Mouse (Mus musculus): Measurements from ENCODE around the gene Ccdc127.

Gene Ccdc127

DNA sequence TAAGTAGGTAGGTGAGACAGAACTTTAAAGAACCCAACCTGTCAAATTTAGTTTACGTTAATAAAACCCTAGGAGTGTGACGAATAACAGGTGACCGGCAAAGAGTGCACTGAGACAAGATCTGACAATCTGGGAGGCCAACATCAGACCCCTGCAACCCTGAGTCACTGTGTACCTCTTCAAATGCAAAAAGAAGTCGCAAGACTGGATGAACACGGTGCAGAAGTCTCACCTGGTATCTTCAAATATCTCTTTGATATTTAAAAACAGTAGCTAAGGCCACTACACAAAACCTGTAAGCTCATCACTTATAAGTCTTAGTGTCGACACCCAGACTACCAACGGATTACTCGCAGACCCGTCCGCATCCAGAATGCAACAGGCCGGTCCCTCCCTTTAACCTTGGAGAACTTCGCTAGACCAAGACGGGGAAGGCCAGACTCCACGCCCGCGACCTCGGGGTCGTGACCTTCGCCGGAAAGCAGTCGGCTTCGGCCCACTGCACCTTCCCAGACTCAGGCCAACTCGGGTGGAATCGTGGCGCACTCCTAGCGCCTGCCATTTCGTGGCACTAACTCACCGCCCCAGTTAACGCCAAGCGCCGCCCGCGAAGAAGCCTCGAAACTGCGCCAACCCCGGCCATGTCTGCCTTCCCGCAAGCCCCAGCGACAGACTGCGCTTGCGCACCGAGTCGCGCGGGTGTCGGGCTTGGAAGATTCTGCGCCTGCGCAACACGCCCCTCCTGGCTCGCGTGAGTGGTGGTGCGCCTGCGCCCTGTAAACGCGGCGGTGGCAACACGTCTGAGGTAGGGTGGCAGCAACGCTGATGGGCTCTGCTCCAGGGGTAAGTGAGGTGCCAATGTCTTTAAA, at the start of gene Ccdc127, which contains the start of gene Sdha:
TSS of gene Ccdc127 (plus strand) at position 744 of the 869 bp plus-strand sequence.
TSS of gene Sdha (minus strand) at position 715 of the 869 bp plus-strand sequence.
- TF ChIP-seq NANOG (IDR thresholded peaks at IDR 0.05; ENCODE audit: borderline replicate concordance, low read length) (no peak), CTCF (conservative IDR thresholded peaks at IDR 0.05; ENCODE audit: low read length) (no peak), POU5F1 (IDR thresholded peaks at IDR 0.05; ENCODE audit: borderline replicate concordance, low read length) (no peak)
- peaks cover 35% of the 10 kb centered on the region for H3K36me3 ChIP-seq (ENCODE audit: insufficient read depth, low read length)
- peak within 1 kb of the TSS; percentile 89 for H3K4me3 ChIP-seq (replicated peaks; ENCODE audit: low read length)
- H3K4me1 ChIP-seq (replicated peaks; ENCODE audit: low read depth, low read length) = peaks cover 15% of the 10 kb centered on the region
- no peaks in the 10 kb centered on the region for H3K27me3 ChIP-seq (ENCODE audit: insufficient read depth, low read length)
- no peaks in the 10 kb centered on the region for H3K9me3 ChIP-seq (ENCODE audit: low read length)

GRCm38 (mm10) chr13:74300925-74301606, 49.0 kb upstream of the Ccdc127 start:
- H3K4me3 ChIP-seq (replicated peaks; ENCODE audit: low read length) = no peak overlapping the region
- H3K4me1 ChIP-seq (replicated peaks; ENCODE audit: low read depth, low read length) = peaks cover 6% of the 10 kb centered on the region
- peaks cover 40% of the 10 kb centered on the region for H3K36me3 ChIP-seq (ENCODE audit: insufficient read depth, low read length)
- H3K9me3 ChIP-seq (ENCODE audit: low read length) = no peaks in the 10 kb centered on the region
- H3K27me3 ChIP-seq (ENCODE audit: insufficient read depth, low read length) = no peaks in the 10 kb centered on the region
- TF ChIP-seq CTCF (conservative IDR thresholded peaks at IDR 0.05; ENCODE audit: low read length) = peak; percentile 82
- TF ChIP-seq POU5F1 (IDR thresholded peaks at IDR 0.05; ENCODE audit: borderline replicate concordance, low read length) = no peak
- TF ChIP-seq NANOG (IDR thresholded peaks at IDR 0.05; ENCODE audit: borderline replicate concordance, low read length) = no peak

DNA sequence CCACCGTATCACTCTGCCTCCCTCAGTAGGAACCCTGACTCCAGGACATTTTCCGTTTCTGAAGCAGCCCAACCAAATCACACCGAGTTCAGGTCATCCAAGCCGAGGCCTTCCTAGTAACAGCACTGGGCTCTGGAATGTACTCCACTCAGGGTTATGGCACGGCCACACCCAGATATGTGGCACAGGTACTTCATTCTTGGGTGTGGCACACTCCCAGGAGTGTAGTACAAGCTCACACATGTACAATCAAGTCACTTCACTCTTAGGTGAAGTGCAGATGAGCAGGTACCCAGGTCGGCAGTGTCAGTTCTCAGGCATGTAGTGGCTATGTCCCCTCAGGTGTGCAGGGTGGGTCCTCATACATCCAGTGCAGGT, 48.5 kb upstream of the Ccdc127 start:
- Histone ChIP-seq H3K36me3 (ENCODE audit: insufficient read depth, low read length) (peaks cover 45% of the 10 kb centered on the region), H3K4me1 (replicated peaks; ENCODE audit: low read depth, low read length) (peaks cover 6% of the 10 kb centered on the region), H3K9me3 (ENCODE audit: low read length) (no peaks in the 10 kb centered on the region), H3K4me3 (replicated peaks; ENCODE audit: low read length) (no peak overlapping the region), H3K27me3 (ENCODE audit: insufficient read depth, low read length) (no peaks in the 10 kb centered on the region)
- TF ChIP-seq CTCF (conservative IDR thresholded peaks at IDR 0.05; ENCODE audit: low read length) (no peak), POU5F1 (IDR thresholded peaks at IDR 0.05; ENCODE audit: borderline replicate concordance, low read length) (no peak), NANOG (IDR thresholded peaks at IDR 0.05; ENCODE audit: borderline replicate concordance, low read length) (no peak)

DNA sequence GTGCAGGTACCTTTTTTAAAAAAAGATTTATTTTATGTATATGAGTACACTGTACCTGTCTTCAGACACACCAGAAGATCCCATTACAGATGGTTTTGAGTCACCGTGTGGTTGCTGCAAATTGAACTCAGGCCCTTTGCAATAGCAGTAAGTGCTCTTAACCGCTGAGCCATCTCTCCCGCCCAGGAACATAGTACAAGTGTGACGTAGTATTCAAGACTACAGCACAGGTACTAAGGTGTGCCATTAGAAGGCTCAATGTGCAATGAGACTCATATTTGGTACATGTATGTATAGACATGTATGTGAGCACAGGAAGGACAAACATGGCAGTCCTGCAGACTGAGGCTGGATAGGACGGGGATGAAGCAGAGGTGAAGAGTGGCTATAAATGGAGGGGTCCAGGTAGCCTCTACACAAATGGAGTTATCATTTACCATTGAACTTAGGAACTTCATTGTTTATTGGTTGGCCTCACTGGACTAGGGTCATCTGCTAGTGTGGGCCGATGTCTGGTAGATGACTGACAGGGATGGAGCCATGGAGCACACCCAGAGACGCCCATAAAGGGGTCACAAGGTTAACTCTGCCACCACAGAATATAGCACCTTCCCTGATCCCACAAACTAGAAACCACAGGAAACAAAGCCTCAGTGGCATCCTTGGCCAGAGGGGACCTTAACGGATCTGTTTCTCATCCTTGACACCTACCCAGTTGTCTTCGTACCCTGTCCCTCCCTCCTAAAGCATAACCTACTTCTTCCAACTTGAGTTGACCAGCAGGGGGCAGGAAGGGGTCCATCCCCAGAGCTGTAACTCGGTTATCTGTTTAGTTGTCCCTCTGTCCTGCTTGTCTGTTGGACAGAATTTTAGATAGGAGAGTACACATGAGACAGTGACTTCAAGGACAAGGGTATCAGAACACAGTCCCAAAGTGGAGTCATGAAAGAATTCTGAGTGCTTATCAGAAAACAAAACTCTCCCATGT, 47.8 kb upstream of the Ccdc127 start:
- TF ChIP-seq NANOG (IDR thresholded peaks at IDR 0.05; ENCODE audit: borderline replicate concordance, low read length) (no peak), CTCF (conservative IDR thresholded peaks at IDR 0.05; ENCODE audit: low read length) (peak; percentile 42)
- no peaks in the 10 kb centered on the region for H3K9me3 ChIP-seq (ENCODE audit: low read length)

GRCm38 (mm10) chr13:74305380-74305779, 44.7 kb upstream of the Ccdc127 start:
- Histone ChIP-seq H3K4me3 (replicated peaks; ENCODE audit: low read length) (no peak overlapping the region), H3K36me3 (ENCODE audit: insufficient read depth, low read length) (peaks cover 81% of the 10 kb centered on the region), H3K9me3 (ENCODE audit: low read length) (no peaks in the 10 kb centered on the region), H3K27me3 (ENCODE audit: insufficient read depth, low read length) (no peaks in the 10 kb centered on the region), H3K4me1 (replicated peaks; ENCODE audit: low read depth, low read length) (peaks cover 6% of the 10 kb centered on the region)
- TF ChIP-seq NANOG (IDR thresholded peaks at IDR 0.05; ENCODE audit: borderline replicate concordance, low read length) (no peak), CTCF (conservative IDR thresholded peaks at IDR 0.05; ENCODE audit: low read length) (no peak), POU5F1 (IDR thresholded peaks at IDR 0.05; ENCODE audit: borderline replicate concordance, low read length) (no peak)

More for the DNA sequence above, 47.8 kb upstream of the Ccdc127 start:
- no peaks in the 10 kb centered on the region for H3K27me3 ChIP-seq (ENCODE audit: insufficient read depth, low read length)
- H3K4me3 ChIP-seq (replicated peaks; ENCODE audit: low read length) = no peak overlapping the region
- peaks cover 52% of the 10 kb centered on the region for H3K36me3 ChIP-seq (ENCODE audit: insufficient read depth, low read length)
- peaks cover 6% of the 10 kb centered on the region for H3K4me1 ChIP-seq (replicated peaks; ENCODE audit: low read depth, low read length)

DNA sequence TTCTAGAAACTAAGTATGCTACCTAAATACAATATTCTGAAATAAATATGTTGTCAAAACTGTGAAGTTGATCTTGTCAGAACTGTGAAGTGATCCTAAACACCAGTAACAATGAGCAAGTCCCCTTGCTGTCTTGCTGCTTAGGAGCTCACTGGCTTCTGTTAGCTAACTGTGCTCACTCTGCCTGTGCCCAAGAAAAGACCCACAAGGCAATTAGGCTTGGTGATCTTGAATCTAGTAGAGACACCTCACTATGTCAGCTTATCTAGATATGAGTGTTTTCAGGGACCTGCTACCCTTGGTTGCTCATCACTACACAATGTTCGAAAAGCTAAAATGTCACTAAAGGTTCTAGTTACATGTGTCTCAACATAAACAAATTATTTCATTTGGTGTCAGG, 44.3 kb upstream of the Ccdc127 start:
- Histone ChIP-seq H3K4me3 (replicated peaks; ENCODE audit: low read length) (no peak overlapping the region), H3K4me1 (replicated peaks; ENCODE audit: low read depth, low read length) (peaks cover 6% of the 10 kb centered on the region), H3K27me3 (ENCODE audit: insufficient read depth, low read length) (no peaks in the 10 kb centered on the region), H3K9me3 (ENCODE audit: low read length) (no peaks in the 10 kb centered on the region), H3K36me3 (ENCODE audit: insufficient read depth, low read length) (peaks cover 85% of the 10 kb centered on the region)
- TF ChIP-seq POU5F1 (IDR thresholded peaks at IDR 0.05; ENCODE audit: borderline replicate concordance, low read length) (no peak), NANOG (IDR thresholded peaks at IDR 0.05; ENCODE audit: borderline replicate concordance, low read length) (no peak), CTCF (conservative IDR thresholded peaks at IDR 0.05; ENCODE audit: low read length) (no peak)

DNA sequence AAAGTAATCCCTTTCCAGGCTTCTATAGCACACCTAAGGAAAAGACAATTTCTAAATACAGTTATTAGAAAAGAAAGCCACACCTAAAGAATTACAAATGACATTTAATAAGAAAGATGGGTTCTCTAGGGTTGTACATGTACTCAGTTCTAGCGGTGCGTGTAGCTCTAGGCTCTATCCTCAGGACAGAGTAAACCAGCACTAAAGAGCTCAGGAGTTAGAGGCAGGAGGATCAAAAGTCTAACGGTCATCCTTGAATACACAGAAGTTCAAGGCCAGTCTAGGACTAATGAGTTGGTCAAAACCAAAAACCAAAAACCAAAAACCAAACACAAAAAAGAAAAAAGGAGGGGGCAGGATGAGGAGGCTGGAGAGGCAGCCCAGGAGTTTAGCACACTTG, 35.5 kb upstream of the Ccdc127 start:
- H3K4me1 ChIP-seq (replicated peaks; ENCODE audit: low read depth, low read length) = peaks cover 19% of the 10 kb centered on the region
- TF ChIP-seq NANOG (IDR thresholded peaks at IDR 0.05; ENCODE audit: borderline replicate concordance, low read length) (no peak), POU5F1 (IDR thresholded peaks at IDR 0.05; ENCODE audit: borderline replicate concordance, low read length) (no peak), CTCF (conservative IDR thresholded peaks at IDR 0.05; ENCODE audit: low read length) (no peak)
- peaks cover 52% of the 10 kb centered on the region for H3K36me3 ChIP-seq (ENCODE audit: insufficient read depth, low read length)

More for the DNA sequence above, 35.5 kb upstream of the Ccdc127 start:
- H3K9me3 ChIP-seq (ENCODE audit: low read length) = no peaks in the 10 kb centered on the region
- H3K4me3 ChIP-seq (replicated peaks; ENCODE audit: low read length) = no peak overlapping the region
- H3K27me3 ChIP-seq (ENCODE audit: insufficient read depth, low read length) = no peaks in the 10 kb centered on the region

All from E14TG2a.4 (cell line).